Mouse (Mus musculus) layer of hippocampus, adult 11-12 months (tissue): Measurements from ENCODE around the gene Sbds.

Source experiments
- DNase-seq: peaks from one replicate; pipeline ENCODE4 v3.0.0; 2022; ENCODE audit warnings: low spot score

The Sbds gene

DNA sequence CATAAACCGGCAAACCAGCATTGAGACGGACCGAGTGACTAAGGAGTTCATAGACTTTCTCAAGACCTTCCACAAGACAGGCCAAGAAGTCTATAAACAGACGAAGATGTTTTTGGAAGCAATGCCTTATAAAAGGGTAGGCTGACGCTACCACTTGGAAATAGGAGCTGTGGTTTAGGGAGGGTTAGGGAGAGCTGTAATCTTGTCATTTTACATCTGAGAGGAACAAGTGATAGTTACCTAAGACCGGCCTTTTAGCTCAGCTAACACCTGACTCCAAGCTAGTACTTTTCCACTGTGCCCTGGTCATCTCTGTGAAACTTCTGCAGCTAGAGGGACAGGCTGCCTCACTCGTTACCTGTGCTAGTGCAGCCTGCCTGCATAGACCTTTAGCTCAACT lies 57.3 kb downstream of the Sbds start:
- DNase-seq: no peak

GRCm38 (mm10) chr5:130197454-130197853 lies 57.9 kb downstream of the Sbds start:
- DNase-seq: no peak

- DNase-seq: no peak
Measured at GRCm38 (mm10) chr5:130196307-130196706, 59.0 kb downstream of the Sbds start.
